Mouse (Mus musculus) kidney, embryonic 14.5 days (tissue): ENCODE data around the gene Ccdc180. TPM values are rescaled to one million over a fixed set of nuclear protein-coding genes. Genes with fewer than 3 reads are reported as not detected.
A peak's percentile ranks its signal among the peaks of the same experiment; 100 is the strongest.

Experiments used
- ATAC-seq: fragments of 200-750 bp; cut with Nextera tagmentation; 2 replicates; pipeline ENCODE4 v1.8.0; 2017; ENCODE audit warnings: moderate number of reproducible peaks, mild to moderate bottlenecking, moderate TSS enrichment, moderate library complexity; ENCODE audit not compliant: low FRiP score, low TSS enrichment
- H3K27ac ChIP-seq: fragments of 300-500 bp; sonication (generic); 2 replicates; pipeline ENCODE4 v1.5.1; 2014; ENCODE audit warnings: low read depth, mild to moderate bottlenecking, low read length, moderate library complexity, mixed read lengths
- H3K27me3 ChIP-seq: fragments of 300-500 bp; sonication (generic); 2 replicates; pipeline ENCODE4 v1.6.1; 2014; ENCODE audit warnings: mild to moderate bottlenecking, low read length; ENCODE audit not compliant: control insufficient read depth, insufficient read depth
- H3K36me3 ChIP-seq: fragments of 300-500 bp; sonication (generic); 2 replicates; pipeline ENCODE4 v1.6.1; 2014; ENCODE audit warnings: low read length, mixed read lengths; ENCODE audit not compliant: control insufficient read depth, insufficient read depth
- H3K4me1 ChIP-seq: fragments of 300-500 bp; sonication (generic); 2 replicates; pipeline ENCODE4 v1.6.1; 2014; ENCODE audit warnings: low read length, mixed read lengths; ENCODE audit not compliant: control insufficient read depth, insufficient read depth
- H3K4me2 ChIP-seq: fragments of 300-500 bp; sonication (generic); replicated peaks from 2 replicates; pipeline ENCODE4 v1.6.1; 2014; ENCODE audit warnings: low read depth, mild to moderate bottlenecking, low read length
- H3K4me3 ChIP-seq: fragments of 300-500 bp; sonication (generic); 2 replicates; pipeline ENCODE4 v1.5.1; 2014; ENCODE audit warnings: mild to moderate bottlenecking, low read length
- H3K9ac ChIP-seq: fragments of 300-500 bp; sonication (generic); 2 replicates; pipeline ENCODE4 v1.6.1; 2014; ENCODE audit warnings: low read depth, mild to moderate bottlenecking, low read length, moderate library complexity
- H3K9me3 ChIP-seq: fragments of 300-500 bp; sonication (generic); 2 replicates; pipeline ENCODE4 v1.6.1; 2016; ENCODE audit warnings: low read length; ENCODE audit not compliant: control insufficient read depth
- WGBS: fragments of 180-500 bp; shearing (Covaris S2); extraction: QIAGEN DNeasy Blood & Tissue Kit; methylation state at CpG from one replicate; pipeline ENCODE4 v1.1.7; 2014; 5-methylcytosine and 5-hydroxymethylcytosine counted together
- polyA plus RNA-seq: library from polyadenylated mRNA; unstranded; fragments of >200 nt; fragmentation: Nextera tagmentation; extraction: Ambion mirVana; gene quantifications from 2 replicates; pipeline ENCODE4 v1.2.1, GENCODE M21; 2014

The Ccdc180 gene
- 0.16 and 0.80 TPM in 2 replicates for polyA plus RNA-seq

DNA sequence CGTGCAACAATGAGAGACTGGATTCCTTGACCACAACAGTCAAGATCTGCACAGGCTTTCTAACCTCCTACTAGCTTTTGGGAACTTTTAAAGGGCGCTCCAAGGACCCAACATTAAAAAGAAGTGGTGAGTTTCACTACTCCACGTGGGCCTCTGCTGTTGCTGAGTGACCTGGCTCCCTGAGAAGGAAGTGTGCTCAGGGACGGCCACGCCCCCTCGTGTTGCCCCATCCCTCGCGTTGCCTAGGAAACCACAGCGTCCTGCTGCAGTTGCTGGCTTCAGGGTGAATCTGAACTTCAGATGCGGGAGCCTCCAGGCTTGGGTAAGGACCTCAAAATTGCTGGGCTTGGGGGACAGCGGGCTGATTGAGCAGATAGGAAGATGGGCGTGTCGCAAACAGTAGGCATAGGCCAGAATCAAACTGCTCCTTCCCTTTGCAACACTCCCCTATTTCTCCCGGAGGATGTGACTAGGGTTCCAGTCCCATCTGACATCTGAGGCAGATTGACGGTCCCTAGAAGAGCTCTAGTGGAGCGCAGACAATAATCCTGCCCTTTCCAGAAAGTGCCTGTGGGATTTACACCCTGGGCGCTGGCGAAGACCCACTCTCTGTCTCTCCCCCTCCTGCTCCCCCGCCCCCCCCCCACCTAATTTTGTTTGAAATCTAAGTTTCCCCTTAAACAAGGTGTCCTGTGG, at the start of gene Ccdc180:
Gene Ccdc180, plus strand, starts transcription at position 238 of the 696 bp plus-strand sequence.
- Histone ChIP-seq H3K27ac (no peak within 1 kb of the TSS), H3K4me3 (no peak within 1 kb of the TSS), H3K9me3 (no peaks in the 10 kb centered on the region), H3K4me1 (peaks cover 10% of the 10 kb centered on the region), H3K9ac (0 out of 2 replicates have a peak within 1 kb of the TSS, but pooled peaks have one; percentile 7), H3K4me2 (peak within 1 kb of the TSS; percentile 35; the same call in 1 of the 2 replicates), H3K36me3 (no peaks in the 10 kb centered on the region), H3K27me3 (no peaks in the 10 kb centered on the region)
- ATAC-seq, result peak; percentile 75
- WGBS, result 10% methylated on average over 19 of the region's 19 CpGs

DNA sequence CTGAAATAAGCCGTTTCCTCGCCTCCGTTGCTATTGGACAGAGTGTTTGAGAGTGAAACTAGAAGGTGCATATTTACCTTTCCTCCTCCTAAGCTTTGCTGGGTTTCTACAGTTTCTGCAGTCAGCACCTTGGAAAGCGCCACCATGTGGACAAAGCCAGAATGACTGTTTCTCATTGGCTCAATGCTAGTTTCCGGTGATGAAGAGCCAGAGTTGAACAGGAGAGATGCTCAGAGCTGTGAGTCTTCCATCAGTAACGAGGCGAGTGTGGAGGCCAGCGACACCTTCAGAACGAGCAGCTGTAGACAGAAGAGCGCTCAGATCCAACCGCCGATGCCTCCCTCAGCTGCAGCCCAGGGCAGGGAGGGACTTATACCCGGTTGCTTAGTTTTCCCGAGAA, 45.7 kb upstream of the Ccdc180 start:
- WGBS, result 56% methylated on average over 14 of the region's 14 CpGs
- H3K27me3 ChIP-seq, result no peaks in the 10 kb centered on the region

DNA sequence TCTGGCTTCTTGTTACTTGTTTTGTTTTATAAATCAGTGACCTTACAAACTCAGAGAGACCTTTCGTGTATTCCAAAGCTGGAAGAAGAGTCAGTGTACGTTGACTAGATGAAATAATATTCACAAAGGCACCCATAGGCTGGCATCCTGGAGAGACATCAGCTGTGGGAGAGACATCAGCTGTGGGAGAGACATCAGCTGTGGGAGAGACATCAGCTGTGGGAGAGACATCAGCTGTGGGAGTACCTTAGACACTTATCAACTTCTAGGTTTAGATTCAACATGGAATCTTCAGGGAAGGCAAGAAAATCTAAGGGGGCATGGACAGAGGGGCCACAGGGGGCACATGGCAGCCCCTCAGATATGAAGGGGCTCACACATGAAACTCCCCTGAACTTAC, 43.8 kb upstream of the Ccdc180 start:
- Histone ChIP-seq H3K9ac (no peak overlapping the region), H3K4me3 (no peak overlapping the region), H3K9me3 (no peaks in the 10 kb centered on the region), H3K27me3 (no peaks in the 10 kb centered on the region), H3K36me3 (no peaks in the 10 kb centered on the region), H3K4me2 (no peak overlapping the region), H3K27ac (no peak overlapping the region), H3K4me1 (peaks cover 4% of the 10 kb centered on the region)
- WGBS, result 88% methylated on average over 2 of the region's 2 CpGs
- ATAC-seq, result no peak

More for the DNA sequence above, 45.7 kb upstream of the Ccdc180 start:
- no peaks in the 10 kb centered on the region for H3K9me3 ChIP-seq
- no peak overlapping the region for H3K27ac ChIP-seq
- no peak for ATAC-seq
- H3K36me3 ChIP-seq, result no peaks in the 10 kb centered on the region
- H3K4me3 ChIP-seq, result no peak overlapping the region
- H3K4me2 ChIP-seq, result no peak overlapping the region
- H3K4me1 ChIP-seq, result peaks cover 4% of the 10 kb centered on the region
- H3K9ac ChIP-seq, result no peak overlapping the region

DNA sequence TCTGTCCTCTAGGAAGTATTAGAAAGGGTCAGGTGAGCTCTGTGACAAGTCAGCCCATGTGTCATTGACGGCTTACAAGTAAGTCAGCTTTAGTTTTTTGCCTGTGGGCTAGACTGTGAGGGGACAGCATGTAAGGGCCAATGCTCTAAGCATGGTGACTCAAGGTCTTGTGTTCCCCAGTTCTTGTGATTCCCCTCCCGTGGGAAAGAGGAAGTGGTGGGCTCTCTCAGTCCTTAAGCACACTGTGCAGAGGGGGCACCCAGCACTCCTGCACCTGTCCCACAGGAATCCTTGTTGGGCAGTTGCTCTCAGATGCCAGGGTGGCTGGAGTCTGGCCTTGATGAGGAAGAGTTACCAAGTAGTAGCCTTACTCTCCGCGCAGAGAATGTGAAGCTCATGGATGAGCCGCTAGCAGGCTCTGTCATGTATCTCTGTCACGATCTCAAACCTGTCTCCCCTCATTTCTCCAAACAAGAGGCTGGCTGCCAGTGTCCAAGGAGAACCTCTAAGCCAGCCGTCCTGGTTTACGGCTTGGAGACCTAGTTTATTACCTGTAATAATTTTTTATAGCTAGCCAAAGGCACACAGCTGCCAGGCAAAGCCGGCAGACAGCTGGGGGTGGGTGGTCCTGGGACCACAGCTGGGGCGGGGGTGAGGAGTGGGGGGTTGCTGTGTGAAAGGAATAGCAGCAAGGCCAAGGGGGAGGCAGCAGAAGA, 41.8 kb upstream of the Ccdc180 start, which contains the start of gene Stra6l:
Gene Stra6l, plus strand, starts transcription at position 556 of the 716 bp plus-strand sequence.
- no peak within 1 kb of the TSS for H3K4me3 ChIP-seq
- H3K36me3 ChIP-seq, result no peaks in the 10 kb centered on the region
- no peaks in the 10 kb centered on the region for H3K27me3 ChIP-seq
- no peaks in the 10 kb centered on the region for H3K9me3 ChIP-seq
- no peak for ATAC-seq
- WGBS, result 14% methylated on average over 10 of the region's 10 CpGs
- H3K9ac ChIP-seq, result no peak within 1 kb of the TSS; the same call in 1 of the 2 replicates
- peaks cover 4% of the 10 kb centered on the region for H3K4me1 ChIP-seq
- H3K4me2 ChIP-seq, result no peak within 1 kb of the TSS; the same call in 1 of the 2 replicates
- H3K27ac ChIP-seq, result no peak within 1 kb of the TSS

DNA sequence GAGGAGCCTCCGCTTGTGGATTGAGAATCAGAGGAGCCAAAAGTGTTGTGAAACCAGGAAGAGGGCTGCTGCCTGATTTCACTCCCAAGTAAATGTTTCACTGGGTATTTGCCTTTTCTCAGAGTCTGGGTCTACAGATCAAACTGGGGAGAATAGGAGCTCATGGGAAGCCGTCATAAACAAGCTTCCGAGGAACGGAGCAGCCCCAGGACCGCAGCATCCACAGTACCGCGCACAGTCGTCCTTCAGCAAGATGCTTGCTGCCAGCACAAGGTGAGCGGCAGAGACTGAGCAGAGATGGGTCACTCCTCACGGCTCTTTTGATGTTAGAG, 41.3 kb upstream of the Ccdc180 start:
- Histone ChIP-seq H3K36me3 (no peaks in the 10 kb centered on the region), H3K4me2 (no peak overlapping the region; the same call in 1 of the 2 replicates), H3K27ac (no peak overlapping the region), H3K4me1 (peaks cover 4% of the 10 kb centered on the region), H3K9ac (no peak overlapping the region; the same call in 1 of the 2 replicates), H3K27me3 (no peaks in the 10 kb centered on the region), H3K9me3 (no peaks in the 10 kb centered on the region), H3K4me3 (no peak overlapping the region)
- 9% methylated on average over 10 of the region's 10 CpGs for WGBS
- ATAC-seq, result no peak

DNA sequence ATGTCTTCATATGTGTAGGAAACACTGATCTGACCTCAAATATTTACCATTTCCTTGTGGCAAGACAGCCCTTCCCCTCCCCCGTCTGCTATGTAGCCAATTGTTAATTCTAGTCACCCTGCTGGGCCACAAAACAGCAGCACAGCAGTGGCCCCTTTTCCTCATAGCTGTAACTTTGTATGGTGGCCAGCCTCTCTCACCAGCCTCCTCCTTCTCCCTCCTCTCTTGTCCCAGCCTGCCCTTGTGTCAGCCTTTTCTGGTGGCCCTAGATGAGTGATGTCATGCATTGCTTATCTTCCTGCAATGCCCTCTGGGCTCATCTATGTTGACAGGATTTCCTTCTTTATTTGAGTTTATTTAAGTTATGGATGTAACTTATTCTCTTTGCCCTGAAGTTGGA, 40.7 kb upstream of the Ccdc180 start:
- Histone ChIP-seq H3K9me3 (no peaks in the 10 kb centered on the region), H3K27me3 (no peaks in the 10 kb centered on the region), H3K36me3 (no peaks in the 10 kb centered on the region), H3K9ac (no peak overlapping the region), H3K27ac (no peak overlapping the region), H3K4me1 (peaks cover 4% of the 10 kb centered on the region), H3K4me3 (no peak overlapping the region), H3K4me2 (no peak overlapping the region)
- WGBS, result 62% methylated on average over 1 of the region's 1 CpGs
- ATAC-seq, result no peak

DNA sequence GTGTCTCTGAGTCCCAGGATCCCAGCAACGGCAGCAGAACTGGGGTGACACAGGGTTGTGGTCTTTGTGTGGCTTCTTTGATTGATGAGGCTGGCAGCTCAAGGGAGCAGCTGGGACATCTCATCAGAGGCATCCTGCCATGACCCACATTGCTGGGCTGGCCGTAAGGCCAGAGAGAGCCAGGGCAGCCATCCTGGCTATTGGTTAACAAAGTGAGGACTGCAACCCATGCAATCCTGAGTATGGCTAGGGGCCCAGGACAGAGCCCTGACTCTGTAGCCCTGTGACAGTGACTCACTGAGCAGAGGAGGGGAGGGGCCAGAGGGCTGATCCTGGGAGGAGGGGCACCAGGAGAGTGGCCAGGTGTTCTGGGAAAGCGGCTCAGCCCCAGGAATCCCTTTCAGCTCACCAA, 38.5 kb upstream of the Ccdc180 start:
- H3K27ac ChIP-seq, result no peak overlapping the region
- ATAC-seq, result peak; percentile 83
- no peak overlapping the region for H3K4me3 ChIP-seq
- no peaks in the 10 kb centered on the region for H3K9me3 ChIP-seq
- H3K4me1 ChIP-seq, result peaks cover 4% of the 10 kb centered on the region
- WGBS, result 6% methylated on average over 3 of the region's 3 CpGs
- H3K27me3 ChIP-seq, result no peaks in the 10 kb centered on the region
- no peaks in the 10 kb centered on the region for H3K36me3 ChIP-seq
- no peak overlapping the region for H3K9ac ChIP-seq
- no peak overlapping the region for H3K4me2 ChIP-seq

DNA sequence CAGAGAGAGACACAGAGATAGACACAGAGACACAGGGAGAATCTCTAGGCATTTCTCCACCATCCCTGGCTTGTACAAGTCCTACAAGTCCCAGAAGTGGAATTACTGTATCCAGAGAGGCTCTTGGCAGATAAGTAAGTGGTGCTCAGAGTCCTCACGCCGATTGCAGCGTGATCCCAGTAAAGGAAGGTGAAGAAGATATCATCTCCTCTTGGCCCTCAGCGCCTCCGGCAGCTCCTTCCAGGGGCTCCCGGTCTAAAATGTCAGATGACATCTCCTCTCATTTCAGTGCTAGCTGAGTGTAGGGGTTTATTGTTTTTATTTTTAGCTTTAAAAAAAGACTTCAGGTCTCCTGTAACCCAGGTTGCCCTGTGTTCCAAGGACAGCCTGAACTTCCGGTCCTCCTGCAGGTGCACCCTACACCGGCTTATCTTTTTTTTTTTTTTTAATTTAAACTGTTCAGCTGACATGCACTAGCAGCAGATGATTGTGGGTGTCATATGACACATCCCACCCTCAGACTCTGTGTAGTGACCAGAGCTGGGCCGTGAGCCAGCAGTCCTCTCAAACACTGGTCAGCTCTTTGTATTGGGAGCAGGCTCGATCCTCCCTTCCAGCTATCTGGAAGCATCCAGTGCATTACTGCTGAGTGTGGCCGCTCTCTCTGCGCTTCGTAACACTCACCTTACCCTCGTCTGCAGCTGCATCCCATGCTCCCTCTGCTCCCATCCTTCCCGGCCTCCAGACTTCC, 36.4 kb upstream of the Ccdc180 start:
- H3K9ac ChIP-seq, result no peak overlapping the region
- H3K4me1 ChIP-seq, result no peaks in the 10 kb centered on the region
- H3K4me2 ChIP-seq, result no peak overlapping the region
- WGBS, result 63% methylated on average over 15 of the region's 15 CpGs
- no peaks in the 10 kb centered on the region for H3K36me3 ChIP-seq
- no peak overlapping the region for H3K4me3 ChIP-seq
- no peaks in the 10 kb centered on the region for H3K27me3 ChIP-seq
- no peak overlapping the region for H3K27ac ChIP-seq
- no peak for ATAC-seq
- no peaks in the 10 kb centered on the region for H3K9me3 ChIP-seq
